Mouse (Mus musculus) bone marrow macrophage, adult 2 months (primary cell): Measurements from ENCODE around the gene Chp2.

Experiments
- CTCF ChIP-seq: IDR thresholded peaks from 2 replicates; pipeline ENCODE4 v1.5.1; 2012; ENCODE audit warnings: low read depth, mild to moderate bottlenecking, low read length, moderate library complexity
- POLR2A ChIP-seq: IDR thresholded peaks from 2 replicates; pipeline ENCODE4 v1.6.1; 2012; ENCODE audit warnings: mild to moderate bottlenecking, low read depth, low read length, borderline replicate concordance

DNA sequence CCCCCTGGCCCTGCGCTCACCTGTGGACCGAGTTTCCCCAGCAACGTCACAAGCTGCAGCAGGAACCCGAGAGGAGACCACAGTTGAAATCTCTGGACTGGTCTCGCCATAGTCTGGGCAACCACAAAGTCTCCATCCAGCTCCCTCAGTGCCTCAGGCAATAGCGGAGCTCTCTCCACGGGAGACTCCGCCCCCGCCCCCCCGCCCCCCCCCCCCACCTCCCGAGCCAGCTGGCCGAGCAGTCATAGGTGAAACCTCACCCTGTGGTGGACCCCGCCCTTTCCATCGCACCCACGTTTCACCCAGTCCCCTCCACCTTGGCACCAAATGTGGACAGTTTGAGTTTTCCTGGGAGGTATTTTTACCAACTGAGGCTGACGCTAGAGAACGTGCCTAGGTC lies 33.3 kb upstream of the Chp2 start, which contains the start of gene Ern2:
- TF ChIP-seq POLR2A (no peak), CTCF (no peak)
